21 mouse cellular contexts compared by ENCODE assay signal in the genomic region with DNA sequence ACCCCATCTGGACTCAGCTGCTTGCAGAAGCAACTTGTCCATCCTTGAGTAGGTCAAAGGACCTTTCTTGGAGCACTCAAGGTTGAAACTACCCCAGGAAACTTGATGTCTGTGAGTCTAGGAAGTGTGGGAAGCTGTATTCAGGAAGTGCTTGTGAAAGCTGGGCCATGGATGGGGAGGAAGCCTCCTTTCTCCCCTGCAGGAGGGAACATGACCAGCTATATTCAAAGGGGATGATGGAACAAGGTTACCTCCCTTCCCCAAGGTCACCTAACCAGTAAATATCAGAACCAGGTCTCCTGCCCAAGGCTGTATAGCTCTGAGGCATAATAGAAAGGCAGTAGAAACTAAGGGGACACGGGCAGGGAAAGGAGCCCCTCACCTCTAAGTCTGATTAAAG. TPM values are rescaled to one million over a fixed set of nuclear protein-coding genes. Genes with fewer than 3 reads are reported as not detected.
"Had no signal": no experiment of that assay in that cellular context is flagged by ENCODE, and none has a peak within 500 bp of the region (broad histone marks: within the 10 kb centered on the region; RNA-seq: fewer than 3 reads in every experiment).

No protein-coding gene starts in this region.

- H3K9me3 ChIP-seq: midbrain, embryonic 10.5 days; midbrain, embryonic 12.5 days; neural tube, embryonic 13.5 days; neural tube, embryonic 15.5 days had no signal

- H3K4me2 ChIP-seq: lung, embryonic 14.5 days; midbrain, embryonic 12.5 days; neural tube, embryonic 13.5 days; neural tube, embryonic 15.5 days had no signal

- DNase-seq: lung, adult 18-20 months; lung, embryonic 14.5 days; lung, postnatal 10 days; lung, postnatal 4 days; midbrain, embryonic 14.5 days; retina, postnatal 1 day; right cerebral cortex, adult 18-20 months; right cerebral cortex, postnatal 25 days; right cerebral cortex, postnatal 4 days; spleen, adult 18-20 months; thymus, adult 18-20 months; thymus, postnatal 14 days; thymus, postnatal 36 days had no signal

- H3K9ac ChIP-seq: lung, embryonic 14.5 days; midbrain, embryonic 12.5 days; neural tube, embryonic 13.5 days; neural tube, embryonic 15.5 days had no signal

- H3K27ac ChIP-seq: midbrain, embryonic 10.5 days; midbrain, embryonic 12.5 days; neural tube, embryonic 13.5 days; neural tube, embryonic 15.5 days had no signal

- H3K4me1 ChIP-seq: midbrain, embryonic 10.5 days; midbrain, embryonic 12.5 days; neural tube, embryonic 13.5 days; neural tube, embryonic 15.5 days had no signal

- H3K27me3 ChIP-seq: midbrain, embryonic 12.5 days; neural tube, embryonic 13.5 days; neural tube, embryonic 15.5 days had no signal

- H3K4me3 ChIP-seq: midbrain, embryonic 10.5 days; midbrain, embryonic 12.5 days; myocyte; neural tube, embryonic 13.5 days; neural tube, embryonic 15.5 days had no signal

- H3K36me3 ChIP-seq: midbrain, embryonic 10.5 days; midbrain, embryonic 12.5 days; neural tube, embryonic 13.5 days; neural tube, embryonic 15.5 days had no signal

- ATAC-seq: midbrain, embryonic 16.5 days had no signal

RNA-seq across cellular contexts. Expression of a gene that starts 44.2 kb away (rescaled TPM):
- total RNA-seq: megakaryocyte, adult 5-6 weeks; megakaryocyte-erythroid progenitor cell, adult 5-6 weeks had no signal
